Mouse (Mus musculus) liver, postnatal 0 days (tissue): ENCODE measurements around the gene Gnb3. TPM values are rescaled to one million over a fixed set of nuclear protein-coding genes. Genes with fewer than 3 reads are reported as not detected.
A peak's percentile ranks its signal among the peaks of the same experiment; 100 is the strongest.

Experiments used
- ATAC-seq: fragments of 200-750 bp; cut with Nextera tagmentation; 2 replicates; pipeline ENCODE4 v1.8.0; 2017; ENCODE audit warnings: mild to moderate bottlenecking, moderate library complexity
- DNase-seq: peaks from one replicate; pipeline ENCODE4 v3.0.0-alpha.2; 2016
- H3K27ac ChIP-seq: fragments of 300-500 bp; sonication (generic); 2 replicates; pipeline ENCODE4 v1.5.1; 2014; ENCODE audit warnings: antibody characterized with exemption, moderate library complexity, mild to moderate bottlenecking, low read depth
- H3K27me3 ChIP-seq: fragments of 300-500 bp; sonication (generic); 2 replicates; pipeline ENCODE4 v1.6.1; 2014; ENCODE audit warnings: low read length, control low read depth, mixed read lengths; ENCODE audit not compliant: insufficient read depth
- H3K36me3 ChIP-seq: fragments of 300-500 bp; sonication (generic); replicated peaks from 2 replicates; pipeline ENCODE4 v1.6.1; 2014; ENCODE audit warnings: mild to moderate bottlenecking, control low read depth, low read length, moderate library complexity, mixed read lengths; ENCODE audit not compliant: insufficient read depth
- H3K4me1 ChIP-seq: fragments of 300-500 bp; sonication (generic); 2 replicates; pipeline ENCODE4 v1.6.1; 2014; ENCODE audit warnings: antibody characterized with exemption, mild to moderate bottlenecking, control low read depth; ENCODE audit not compliant: insufficient read depth
- H3K4me2 ChIP-seq: fragments of 300-500 bp; sonication (generic); 2 replicates; pipeline ENCODE4 v1.6.1; 2014; ENCODE audit warnings: low read depth, mild to moderate bottlenecking, low read length, moderate library complexity, mixed read lengths
- H3K4me3 ChIP-seq: fragments of 300-500 bp; sonication (generic); 2 replicates; pipeline ENCODE4 v1.5.1; 2014; ENCODE audit warnings: low read depth, low read length
- H3K9ac ChIP-seq: fragments of 300-500 bp; sonication (generic); replicated peaks from 2 replicates; pipeline ENCODE4 v1.6.1; 2014; ENCODE audit warnings: mild to moderate bottlenecking, moderate library complexity
- H3K9me3 ChIP-seq: fragments of 300-500 bp; sonication (generic); 2 replicates; pipeline ENCODE4 v1.6.1; 2016; ENCODE audit warnings: mild to moderate bottlenecking, control low read depth, low read length, mixed read lengths
- CTCF ChIP-seq: sonication (generic); IDR thresholded peaks from 2 replicates; pipeline ENCODE4 v1.5.1; 2016; ENCODE audit warnings: antibody characterized with exemption, low read depth
- EP300 ChIP-seq: IDR thresholded peaks from 2 replicates; pipeline ENCODE4 v1.6.1; 2016; ENCODE audit warnings: antibody characterized with exemption, low read depth, mild to moderate bottlenecking
- WGBS: fragments of 180-500 bp; shearing (Covaris S2); extraction: QIAGEN DNeasy Blood & Tissue Kit; methylation state at CpG from one replicate; pipeline ENCODE4 v1.1.7; 2014; ENCODE audit not compliant: insufficient replicate concordance; 5-methylcytosine and 5-hydroxymethylcytosine counted together
- polyA plus RNA-seq: library from polyadenylated mRNA; unstranded; fragments of >200 nt; fragmentation: Nextera tagmentation; extraction: Ambion mirVana; gene quantifications from 2 replicates; pipeline ENCODE4 v1.2.1, GENCODE M21; 2015

Gnb3 gene
- polyA plus RNA-seq, 1 experiment from 2014 or later, result 0.19 TPM

DNA sequence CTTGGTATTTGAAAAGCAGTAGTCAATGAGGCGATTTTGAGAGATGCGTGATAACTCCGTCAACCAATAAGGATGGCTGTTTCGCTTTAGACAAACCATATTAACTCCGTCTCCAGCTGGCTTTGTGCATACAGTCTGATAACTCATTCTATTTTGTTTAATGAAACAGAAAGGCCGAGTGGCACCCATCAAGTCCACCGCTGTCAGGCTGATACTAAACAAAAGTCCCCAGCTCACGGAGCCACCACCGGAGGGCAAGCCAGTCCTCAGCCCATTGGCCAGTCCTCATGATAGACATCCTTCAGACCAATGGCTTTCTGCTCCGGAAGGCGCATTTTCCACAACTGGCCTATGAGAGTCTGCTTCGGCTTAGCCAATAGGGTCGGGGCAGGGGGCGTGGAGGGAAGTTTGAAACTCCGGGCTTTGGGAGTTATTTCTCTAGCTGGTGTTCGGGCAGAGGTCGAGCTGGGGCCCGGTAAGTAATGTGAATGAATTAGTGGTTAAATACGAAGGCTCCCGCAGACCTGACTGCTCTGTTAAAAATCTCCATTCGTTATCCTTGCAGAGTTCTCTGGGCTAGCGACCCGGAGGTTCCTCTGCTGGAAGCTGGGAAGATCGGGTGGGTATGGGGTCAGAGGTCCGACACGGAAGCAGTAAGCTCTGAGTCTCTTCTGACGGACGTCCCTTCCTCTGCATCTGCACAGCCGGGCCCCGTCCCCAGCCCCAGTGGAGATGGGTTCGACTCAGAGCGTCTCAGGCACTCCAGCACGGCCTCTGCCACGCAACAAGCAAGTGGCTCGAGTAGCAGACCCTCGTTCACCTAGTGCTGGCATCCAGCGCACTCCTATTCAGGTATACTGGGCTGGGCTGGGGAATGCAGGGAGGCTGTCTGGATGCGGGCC lies 10.0 kb downstream of the Gnb3 start:
- whole genome bisulfite sequencing, result under 1% methylated on average over 38 of the region's 38 CpGs
- peaks cover 37% of the 10 kb centered on the region for H3K36me3 ChIP-seq
- TF ChIP-seq CTCF (peak; percentile 25; the same call in 1 of the 2 replicates), EP300 (peak; percentile 60)

DNA sequence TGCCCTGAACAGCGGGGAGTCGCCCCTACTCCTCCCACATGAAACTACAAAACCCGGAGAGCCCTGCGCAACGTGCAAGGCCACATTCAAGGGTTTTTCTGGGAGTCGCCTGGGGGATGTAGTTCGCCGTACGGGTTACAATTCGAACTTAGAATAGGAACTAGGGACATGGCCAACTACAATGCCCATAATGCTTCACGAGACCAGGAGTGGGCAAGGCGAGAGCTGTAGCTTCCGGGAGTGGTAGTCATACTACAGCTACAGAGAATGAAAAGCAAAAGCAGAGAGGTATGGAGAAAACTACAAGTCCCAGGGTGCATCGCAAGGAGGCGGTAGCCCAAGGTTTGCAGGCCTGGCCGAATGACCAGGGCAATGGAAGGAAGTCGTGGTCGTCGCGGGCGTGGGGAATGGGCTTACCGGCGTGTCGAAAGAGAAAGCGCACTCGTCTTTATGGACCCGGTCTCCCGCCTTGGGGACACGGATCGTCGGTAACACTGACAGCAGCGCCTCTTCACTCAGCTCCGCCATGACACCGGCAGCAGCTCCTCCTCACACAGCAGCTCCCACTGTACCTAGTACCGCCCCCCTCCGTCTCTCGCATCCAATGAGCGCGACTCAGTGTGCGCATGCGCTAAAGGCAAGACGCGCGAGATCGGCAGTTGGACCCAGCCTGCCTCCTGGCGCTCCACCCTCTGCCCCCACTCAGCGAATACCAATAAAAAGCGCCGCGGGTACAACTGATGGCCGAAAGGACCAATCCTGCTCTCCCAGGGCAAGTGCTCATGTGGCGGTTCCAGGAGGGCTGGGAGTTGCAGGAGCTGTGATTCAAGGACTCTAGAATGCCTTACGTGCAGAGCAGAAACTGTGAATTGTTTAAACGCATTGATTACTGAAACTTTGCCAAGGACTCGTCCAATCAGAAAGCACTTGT lies 10.9 kb downstream of the Gnb3 start, which contains the start of the genes Usp5 and Cdca3:
TSS of gene Usp5 (minus strand) at position 617 of the 931 bp plus-strand sequence.
TSS of gene Cdca3 (plus strand) at position 680 of the 931 bp plus-strand sequence.
- Histone ChIP-seq H3K36me3 (peaks cover 39% of the 10 kb centered on the region), H3K9ac (peak within 1 kb of the TSS; percentile 97), H3K4me1 (peaks cover 12% of the 10 kb centered on the region), H3K4me2 (peak within 1 kb of the TSS; percentile 92), H3K27me3 (no peaks in the 10 kb centered on the region), H3K4me3 (peak within 1 kb of the TSS; percentile 94), H3K9me3 (no peaks in the 10 kb centered on the region), H3K27ac (peak within 1 kb of the TSS; percentile 82)
- peak; percentile 30 for TF ChIP-seq CTCF
- peak; percentile 49; the same call in 1 of the 2 replicates for TF ChIP-seq EP300
- ATAC-seq (peak; percentile 89), DNase-seq (peak; percentile 98)
- WGBS, result under 1% methylated on average over 52 of the region's 55 CpGs

More for the DNA sequence above, 10.0 kb downstream of the Gnb3 start:
- peaks cover 12% of the 10 kb centered on the region for H3K4me1 ChIP-seq
- H3K9me3 ChIP-seq, result no peaks in the 10 kb centered on the region
- H3K4me2 ChIP-seq, result peak overlapping the region; percentile 92
- DNase-seq, result peak; percentile 92
- peak overlapping the region; percentile 94 for H3K4me3 ChIP-seq
- ATAC-seq, result peak; percentile 76
- H3K27me3 ChIP-seq, result no peaks in the 10 kb centered on the region
- peak overlapping the region; percentile 97 for H3K9ac ChIP-seq
- H3K27ac ChIP-seq, result peak overlapping the region; percentile 82

DNA sequence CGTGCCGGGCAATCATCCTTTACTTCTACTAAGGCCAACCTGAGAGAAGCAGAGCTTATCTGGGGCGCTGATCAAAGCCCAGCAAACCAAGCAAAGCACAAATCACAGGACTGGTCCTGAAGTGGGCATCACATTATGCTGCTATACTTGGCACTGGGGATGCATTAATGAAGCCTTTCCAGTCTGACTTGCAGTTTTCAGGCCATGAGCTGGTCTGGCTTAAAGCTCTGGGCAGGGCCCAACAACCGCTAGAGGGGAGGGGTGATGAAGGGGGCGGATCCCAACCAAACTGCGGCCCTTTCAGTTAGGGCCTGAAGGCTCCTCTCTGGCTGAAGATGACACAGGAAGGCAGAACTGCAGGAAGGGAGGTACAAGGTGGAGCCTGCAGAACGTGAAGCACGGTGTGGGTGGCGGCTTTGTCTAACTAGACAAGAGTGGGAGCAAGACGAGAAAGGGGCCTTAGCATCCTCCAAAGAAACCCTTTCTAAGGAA lies 11.9 kb downstream of the Gnb3 start:
- H3K4me2 ChIP-seq, result peak overlapping the region; percentile 89
- H3K27me3 ChIP-seq, result no peaks in the 10 kb centered on the region
- peak overlapping the region; percentile 66 for H3K9ac ChIP-seq
- H3K4me1 ChIP-seq, result peaks cover 12% of the 10 kb centered on the region
- H3K27ac ChIP-seq, result peak overlapping the region; percentile 55
- 21% methylated on average over 10 of the region's 10 CpGs for WGBS
- H3K9me3 ChIP-seq, result no peaks in the 10 kb centered on the region
- DNase-seq, result peak; percentile 54
- peaks cover 40% of the 10 kb centered on the region for H3K36me3 ChIP-seq
- H3K4me3 ChIP-seq, result peak overlapping the region; percentile 94
- no peak for ATAC-seq
- no peak for TF ChIP-seq EP300

DNA sequence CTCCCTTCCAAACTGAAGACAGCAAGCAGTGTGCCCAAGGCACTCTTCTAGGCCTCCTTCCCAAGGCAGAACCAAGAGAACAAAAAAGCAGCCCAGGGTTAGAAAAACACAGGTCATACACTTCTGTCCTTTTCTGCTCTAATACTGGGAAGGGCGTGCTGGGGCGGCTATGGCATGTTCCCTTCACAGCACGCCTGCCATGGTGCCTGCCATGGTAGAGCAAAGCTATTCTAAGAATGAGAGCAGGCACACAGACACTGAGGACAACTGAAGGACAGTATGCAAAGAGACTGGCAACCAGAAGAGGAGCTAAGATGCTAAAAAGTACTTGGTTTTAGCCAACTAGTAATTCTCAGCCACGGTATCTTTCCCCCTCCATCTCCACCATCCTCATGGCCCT lies 18.0 kb downstream of the Gnb3 start:
- ATAC-seq (no peak), DNase-seq (no peak)
- no peak overlapping the region for H3K27ac ChIP-seq
- no peaks in the 10 kb centered on the region; the same call in 1 of the 2 replicates for H3K4me1 ChIP-seq
- peaks cover 78% of the 10 kb centered on the region for H3K36me3 ChIP-seq
- no peak overlapping the region for H3K4me3 ChIP-seq
- no peaks in the 10 kb centered on the region for H3K9me3 ChIP-seq
- H3K27me3 ChIP-seq, result no peaks in the 10 kb centered on the region
- no peak overlapping the region for H3K9ac ChIP-seq
- TF ChIP-seq CTCF (no peak), EP300 (no peak)
- WGBS, result over 99% methylated on average over 4 of the region's 4 CpGs
- H3K4me2 ChIP-seq, result no peak overlapping the region

DNA sequence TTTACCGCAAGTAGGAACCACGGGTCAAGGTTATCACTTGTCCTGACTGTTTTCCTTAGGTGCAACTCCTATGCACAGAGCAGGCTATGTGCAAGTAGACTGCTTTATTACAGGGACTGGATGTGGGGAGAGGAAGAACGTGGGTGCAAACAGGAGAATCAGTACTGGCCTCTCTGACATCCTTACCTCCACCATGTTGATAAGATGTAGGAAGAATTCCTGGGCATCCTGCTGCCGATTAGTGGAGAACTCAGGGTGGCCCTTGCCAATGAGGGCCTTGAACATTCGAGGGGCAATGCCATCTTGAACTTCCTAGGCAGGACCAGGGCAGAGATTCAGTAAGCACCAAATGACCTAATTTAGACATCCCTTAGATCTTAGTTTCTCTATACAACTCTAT lies 19.2 kb downstream of the Gnb3 start:
- Histone ChIP-seq H3K27ac (no peak overlapping the region), H3K4me2 (no peak overlapping the region), H3K9ac (no peak overlapping the region), H3K9me3 (no peaks in the 10 kb centered on the region), H3K27me3 (no peaks in the 10 kb centered on the region), H3K36me3 (peaks cover 80% of the 10 kb centered on the region), H3K4me3 (no peak overlapping the region), H3K4me1 (no peaks in the 10 kb centered on the region; the same call in 1 of the 2 replicates)
- no peak for TF ChIP-seq CTCF
- TF ChIP-seq EP300, result no peak
- 84% methylated on average over 5 of the region's 5 CpGs for WGBS
- DNase-seq (no peak), ATAC-seq (no peak)

DNA sequence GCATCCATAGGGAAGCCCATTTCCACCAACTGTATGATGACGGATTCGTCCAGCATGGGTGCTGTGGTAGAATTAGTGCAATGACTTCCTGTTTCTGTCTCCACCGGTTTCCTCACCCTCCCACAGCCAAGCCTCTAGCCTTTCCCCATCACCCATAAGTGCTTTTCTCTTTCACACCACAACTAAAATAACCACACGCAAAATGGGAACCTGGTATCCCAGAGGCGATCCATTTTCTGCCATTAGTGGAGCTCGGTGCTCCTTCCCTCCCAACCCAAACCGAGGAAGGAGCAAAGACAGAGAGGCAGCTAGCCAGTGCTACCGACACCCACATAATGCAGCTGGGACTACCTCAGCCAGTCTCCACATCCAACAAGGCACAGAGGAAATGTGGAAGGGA lies 22.1 kb downstream of the Gnb3 start:
- H3K4me3 ChIP-seq, result no peak overlapping the region
- TF ChIP-seq EP300, result no peak
- no peak for TF ChIP-seq CTCF
- no peaks in the 10 kb centered on the region for H3K27me3 ChIP-seq
- no peaks in the 10 kb centered on the region for H3K9me3 ChIP-seq
- H3K36me3 ChIP-seq, result peaks cover 68% of the 10 kb centered on the region
- peak overlapping the region; percentile 38; the same call in 1 of the 2 replicates for H3K4me2 ChIP-seq
- no peak for ATAC-seq
- H3K27ac ChIP-seq, result peak overlapping the region; percentile 57; the same call in 1 of the 2 replicates
- H3K9ac ChIP-seq, result no peak overlapping the region
- peaks cover 16% of the 10 kb centered on the region for H3K4me1 ChIP-seq
- WGBS, result 64% methylated on average over 8 of the region's 8 CpGs
- no peak for DNase-seq
